Mouse (Mus musculus) MEL (cell line): ENCODE data around the gene Gm5617.

Source experiments
- BHLHE40 ChIP-seq: IDR thresholded peaks from 2 replicates; pipeline ENCODE4 v1.6.1; 2012; ENCODE audit warnings: low read depth, mild to moderate bottlenecking, inconsistent platforms, low read length, improper control_type of control experiment, borderline replicate concordance
- CHD2 ChIP-seq: IDR thresholded peaks from 2 replicates; pipeline ENCODE4 v1.6.1; 2011; ENCODE audit warnings: low read length, improper control_type of control experiment
- CTCF ChIP-seq, 3 experiments: IDR thresholded peaks in 2 of 3; conservative IDR thresholded peaks in 1 of 3; 2 replicates each; pipeline ENCODE4 v1.5.1; 2011 to 2012; ENCODE audit warnings: low read length in 3 of 3, low read depth in 2 of 3, mild to moderate bottlenecking in 2 of 3, improper control_type of control experiment in 1 of 3, inconsistent platforms in 1 of 3, mixed read lengths in 1 of 3, moderate library complexity in 1 of 3; ENCODE audit not compliant: control insufficient read depth in 1 of 3, insufficient read depth in 1 of 3, poor library complexity in 1 of 3, severe bottlenecking in 1 of 3
- ELF1 ChIP-seq: IDR thresholded peaks from 2 replicates; pipeline ENCODE4 v1.6.1; 2014; ENCODE audit warnings: low read depth, mild to moderate bottlenecking, inconsistent platforms, low read length, improper control_type of control experiment, moderate library complexity
- KAT2A ChIP-seq: conservative IDR thresholded peaks from 2 replicates; pipeline ENCODE4 v1.6.1; 2012; ENCODE audit warnings: low read depth, low read length, improper control_type of control experiment, inconsistent platforms
- MAX ChIP-seq: IDR thresholded peaks from 2 replicates; pipeline ENCODE4 v1.6.1; 2011; ENCODE audit warnings: low read length, improper control_type of control experiment
- POLR2A ChIP-seq, 2 experiments: IDR thresholded peaks; 2 replicates each; pipeline ENCODE4 v1.6.1; 2011 to 2012; ENCODE audit warnings: low read length in 2 of 2, mild to moderate bottlenecking in 2 of 2, control low read depth in 1 of 2, improper control_type of control experiment in 1 of 2, low read depth in 1 of 2, moderate library complexity in 1 of 2; ENCODE audit not compliant: control insufficient read depth in 1 of 2, insufficient read depth in 1 of 2, poor library complexity in 1 of 2
- RCOR1 ChIP-seq: IDR thresholded peaks from 2 replicates; pipeline ENCODE4 v1.6.1; 2012; ENCODE audit warnings: low read depth, mild to moderate bottlenecking, inconsistent platforms, low read length, improper control_type of control experiment
- TCF12 ChIP-seq: IDR thresholded peaks from 2 replicates; pipeline ENCODE4 v1.6.1; 2014; ENCODE audit warnings: low read depth, mild to moderate bottlenecking, inconsistent platforms, low read length, improper control_type of control experiment, moderate library complexity
- USF1 ChIP-seq: IDR thresholded peaks from 2 replicates; pipeline ENCODE4 v1.6.1; 2014; ENCODE audit warnings: low read depth, mild to moderate bottlenecking, inconsistent platforms, low read length, improper control_type of control experiment, moderate library complexity

- TF ChIP-seq CTCF (IDR thresholded peaks at IDR 0.05 in 2 of 3, conservative IDR thresholded peaks at IDR 0.05 in 1 of 3; ENCODE audit: control insufficient read depth in 1 of 3, insufficient read depth in 1 of 3, low read depth in 2 of 3, low read length in 3 of 3, poor library complexity in 1 of 3, severe bottlenecking in 1 of 3): no peak
- no peak for TF ChIP-seq USF1
- TF ChIP-seq BHLHE40: no peak
- TF ChIP-seq ELF1: no peak
- TF ChIP-seq KAT2A: no peak
- no peak for TF ChIP-seq TCF12
- TF ChIP-seq POLR2A (IDR thresholded peaks at IDR 0.05; ENCODE audit: control insufficient read depth in 1 of 2, insufficient read depth in 1 of 2, low read depth in 1 of 2, low read length in 2 of 2, poor library complexity in 1 of 2): no peak
- no peak for TF ChIP-seq MAX
- TF ChIP-seq CHD2: no peak
- TF ChIP-seq RCOR1: 0 out of 2 replicates have a peak, but pooled peaks have one; percentile 3
Observed at GRCm38 (mm10) chr9:48481214-48482134, 13.8 kb upstream of the Gm5617 start.
